Mouse (Mus musculus): ENCODE results near the gene Kcnip2. TPM values are rescaled to one million over a fixed set of nuclear protein-coding genes. Genes with fewer than 3 reads are reported as not detected.

The Kcnip2 gene
- polyA plus RNA-seq, 1 experiment, result not detected

DNA sequence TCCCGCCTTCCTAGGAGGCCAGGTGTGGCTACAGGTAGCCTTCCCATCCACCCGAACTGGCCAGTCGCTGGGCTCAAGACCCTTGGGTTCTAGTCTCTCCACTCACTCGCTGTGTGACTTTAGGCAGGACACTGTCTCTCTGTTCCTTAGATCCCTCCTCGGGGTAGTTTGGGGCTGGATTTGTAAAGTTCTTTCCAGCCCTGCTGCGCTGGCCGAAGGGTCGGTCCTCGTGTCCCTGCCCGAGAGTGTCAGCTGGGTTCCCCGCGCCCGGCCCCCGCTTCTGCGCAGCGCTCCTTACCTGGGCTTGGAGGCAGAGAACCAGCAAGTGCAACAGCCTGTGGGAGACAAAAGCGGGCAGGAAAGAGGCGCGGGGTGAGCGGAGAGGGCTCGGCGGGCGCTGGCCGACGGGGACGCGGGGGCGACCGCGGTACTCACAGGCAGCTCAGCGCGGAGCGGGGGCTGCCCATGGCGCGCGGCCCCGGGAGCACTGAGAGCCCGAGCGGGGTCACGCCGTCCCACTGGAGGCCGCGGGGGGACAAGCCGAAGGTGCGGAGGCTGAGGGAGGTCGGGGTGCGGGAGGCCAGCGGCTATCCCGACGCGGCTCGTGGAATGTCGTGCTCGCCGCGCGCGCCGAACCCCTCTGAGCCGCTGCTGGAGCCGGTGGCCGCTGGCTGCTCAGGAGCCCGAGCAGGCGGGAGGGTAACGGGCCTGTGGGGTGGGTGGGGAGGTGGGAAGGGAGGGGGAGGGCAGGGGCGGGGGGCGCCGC lies 73.5 kb downstream of the Kcnip2 start, which contains the start of gene Fgf8:
Gene Fgf8, minus strand, starts transcription at position 698 of the 766 bp plus-strand sequence.
- Histone ChIP-seq H3K4me1 (ENCODE audit: control insufficient read depth, insufficient read depth, insufficient read length, low read length) (no peaks in the 10 kb centered on the region), H3K27ac (replicated peaks; ENCODE audit: low read depth, low read length) (no peak within 1 kb of the TSS), H3K4me3 (ENCODE audit: insufficient read depth, low read depth, low read length) (peak within 1 kb of the TSS; percentile 46)

Other genes starting within 250 kb of the Kcnip2 start
- 32.7 and 59.3 TPM in 2 replicates for gene Fbxw4, start 155.7 kb downstream of the Kcnip2 start, polyA plus RNA-seq (2012; ENCODE audit: insufficient read depth, insufficient read length, missing spikeins)
- gene Fgf8, start 73.1 kb downstream of the Kcnip2 start, polyA plus RNA-seq (2012; ENCODE audit: insufficient read depth, insufficient read length, missing spikeins), result not detected in 2 replicates
- gene Npm3, start 66.5 kb downstream of the Kcnip2 start, polyA plus RNA-seq (2012; ENCODE audit: insufficient read depth, insufficient read length, missing spikeins), result 26.4 and 35.8 TPM in 2 replicates
- gene Mgea5, start 32.2 kb downstream of the Kcnip2 start, polyA plus RNA-seq (2012; ENCODE audit: insufficient read depth, insufficient read length, missing spikeins), result 24.6 and 48.1 TPM in 2 replicates
- 6.6 and 8.3 TPM in 2 replicates for gene Armh3, start 182.4 kb upstream of the Kcnip2 start, polyA plus RNA-seq (2012; ENCODE audit: insufficient read depth, insufficient read length, missing spikeins)
- 1.8 and 2.1 TPM in 2 replicates for gene Hps6, start 187.4 kb upstream of the Kcnip2 start, polyA plus RNA-seq (2012; ENCODE audit: insufficient read depth, insufficient read length, missing spikeins)
- gene Pprc1, start 228.8 kb upstream of the Kcnip2 start, polyA plus RNA-seq (2012; ENCODE audit: insufficient read depth, insufficient read length, missing spikeins), result 3.9 and 6.6 TPM in 2 replicates
- 23.9 and 26.5 TPM in 2 replicates for gene Ldb1, start 229.2 kb upstream of the Kcnip2 start, polyA plus RNA-seq (2012; ENCODE audit: insufficient read depth, insufficient read length, missing spikeins)

Measured in brown adipose tissue, adult 24 weeks (tissue).